Mouse (Mus musculus) testis, adult 2 months (tissue): Measurements from ENCODE around the gene Mrpl12.

Source experiments
- CTCF ChIP-seq: fragments of 200-500 bp; IDR thresholded peaks from 2 replicates; pipeline ENCODE4 v1.5.1; 2012; ENCODE audit warnings: low read depth, mild to moderate bottlenecking, inconsistent platforms, low read length, moderate library complexity; ENCODE audit not compliant: control insufficient read depth, insufficient read depth, insufficient replicate concordance
- POLR2A ChIP-seq: fragments of 200-500 bp; IDR thresholded peaks from 2 replicates; pipeline ENCODE4 v1.6.1; 2012; ENCODE audit warnings: low read depth, mild to moderate bottlenecking, inconsistent platforms, low read length, moderate library complexity; ENCODE audit not compliant: control insufficient read depth

DNA sequence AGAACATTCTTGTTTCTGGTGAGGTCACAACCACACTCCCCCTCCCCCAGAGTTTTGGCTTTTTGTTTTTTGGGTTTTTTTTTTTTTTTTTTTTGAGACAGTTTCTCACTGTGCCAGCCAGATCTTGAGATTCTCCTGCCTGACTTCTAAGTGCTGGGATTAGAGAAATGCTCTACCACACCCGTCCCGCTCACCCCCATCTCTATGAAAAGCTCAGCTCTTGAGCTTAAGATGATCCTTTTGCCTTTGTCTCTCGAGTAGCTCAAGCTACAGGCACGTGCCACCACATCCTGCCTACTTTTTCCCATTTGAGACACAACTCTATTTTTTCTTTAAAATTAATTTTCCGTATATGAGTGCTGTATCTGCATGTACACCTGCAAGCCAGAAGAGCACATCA is 20.0 kb upstream of the Mrpl12 start:
- TF ChIP-seq CTCF, result no peak
- no peak for TF ChIP-seq POLR2A
